Mouse (Mus musculus) olfactory bulb, adult 2 months (tissue): ENCODE measurements at regions not wholly inside any gene's neighbourhood (a gene's known extent, or its start where the extent isn't known, plus 50 kb on each side); places are given as distances from the start of the nearest gene placed in this dataset.
"Not testable (repeated sequence)": the region's sequence is repeated elsewhere in the genome, so short reads cannot be mapped to it uniquely, and the experiment has no call there.

Source experiments
- H3K27ac ChIP-seq: fragments of 200-500 bp; 2 replicates; pipeline ENCODE4 v1.5.1; 2012; ENCODE audit warnings: low read depth, low read length; ENCODE audit not compliant: insufficient read depth
- H3K4me1 ChIP-seq: fragments of 200-500 bp; 2 replicates; pipeline ENCODE4 v1.6.1; 2012; ENCODE audit warnings: low read length; ENCODE audit not compliant: control insufficient read depth, insufficient read depth
- H3K4me3 ChIP-seq: fragments of 200-500 bp; 2 replicates; pipeline ENCODE4 v1.5.1; 2012; ENCODE audit warnings: mild to moderate bottlenecking, low read depth, low read length, moderate library complexity; ENCODE audit not compliant: insufficient read depth
- CTCF ChIP-seq: fragments of 200-500 bp; IDR thresholded peaks from 2 replicates; pipeline ENCODE4 v1.5.1; 2012; ENCODE audit warnings: low read depth, mild to moderate bottlenecking, low read length, moderate library complexity; ENCODE audit not compliant: insufficient read depth
- POLR2A ChIP-seq: fragments of 200-500 bp; IDR thresholded peaks from 2 replicates; pipeline ENCODE4 v1.6.1; 2012; ENCODE audit warnings: mild to moderate bottlenecking, low read depth, low read length, moderate library complexity; ENCODE audit not compliant: insufficient read depth
- WGBS: fragments of 180-500 bp; shearing (Covaris S2); methylation state at CpG from one replicate; pipeline ENCODE4 v1.1.7; 2018; 5-methylcytosine and 5-hydroxymethylcytosine counted together

- Histone ChIP-seq H3K27ac (no peak overlapping the region), H3K4me3 (no peak overlapping the region), H3K4me1 (peaks cover 6% of the 10 kb centered on the region)
- TF ChIP-seq CTCF = no peak
- TF ChIP-seq POLR2A = no peak
- WGBS = 72% methylated on average over 8 of the region's 8 CpGs
Measured at GRCm38 (mm10) chr4:153861420-153861819, 95.6 kb upstream of the A430005L14Rik start.

DNA sequence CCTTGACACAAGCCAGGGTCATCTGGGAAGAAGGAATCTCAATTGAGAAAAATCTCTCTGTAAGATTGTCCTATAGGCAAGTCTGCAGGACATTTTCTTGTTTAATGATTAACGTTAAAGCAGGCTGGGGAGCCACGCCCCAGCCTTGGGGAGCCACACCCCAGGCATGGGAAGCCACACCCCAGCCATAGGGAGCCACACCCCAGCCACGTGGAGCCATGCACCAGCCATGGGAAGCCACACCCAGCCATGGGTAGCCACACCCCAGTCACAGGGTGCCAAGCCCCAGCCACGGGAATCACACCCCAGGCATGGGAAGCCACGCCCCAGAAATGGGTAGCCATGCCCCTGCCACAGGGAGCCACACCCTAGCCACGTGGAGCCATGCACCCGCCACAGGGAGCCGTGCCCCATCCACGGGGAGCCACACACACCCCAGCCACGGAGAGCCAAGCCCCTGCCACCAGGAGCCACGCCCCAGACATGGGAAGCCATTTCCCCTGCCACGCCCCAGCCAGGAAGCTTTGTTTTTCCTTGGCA is 94.8 kb upstream of the A430005L14Rik start:
- 77% methylated on average over 12 of the region's 12 CpGs for WGBS
- no peak for TF ChIP-seq POLR2A
- Histone ChIP-seq H3K4me1 (peaks cover 6% of the 10 kb centered on the region), H3K27ac (no peak overlapping the region), H3K4me3 (no peak overlapping the region)

DNA sequence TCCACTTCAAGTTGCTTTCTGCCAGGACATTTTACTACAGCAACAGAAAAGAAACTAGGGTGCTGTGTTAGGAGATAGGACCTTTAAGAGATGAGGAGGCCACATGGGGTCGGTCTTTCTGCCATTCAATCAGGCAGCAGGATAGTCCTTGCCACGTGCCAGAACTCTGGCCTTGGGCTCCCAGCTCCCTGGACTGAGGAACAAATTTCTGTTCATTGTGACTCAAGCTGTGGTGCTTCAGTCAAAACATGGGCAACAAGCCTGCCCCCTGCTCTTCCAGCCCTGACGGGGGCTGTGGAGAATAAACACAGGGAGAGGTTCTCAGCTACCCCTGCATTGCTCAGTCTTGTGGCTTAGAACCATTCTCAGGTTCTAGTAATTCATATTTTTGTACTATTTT is 84.7 kb upstream of the A430005L14Rik start:
- WGBS = 63% methylated on average over 3 of the region's 3 CpGs
- Histone ChIP-seq H3K4me1 (no peaks in the 10 kb centered on the region), H3K27ac (no peak overlapping the region), H3K4me3 (no peak overlapping the region)
- TF ChIP-seq CTCF (no peak), POLR2A (no peak)

DNA sequence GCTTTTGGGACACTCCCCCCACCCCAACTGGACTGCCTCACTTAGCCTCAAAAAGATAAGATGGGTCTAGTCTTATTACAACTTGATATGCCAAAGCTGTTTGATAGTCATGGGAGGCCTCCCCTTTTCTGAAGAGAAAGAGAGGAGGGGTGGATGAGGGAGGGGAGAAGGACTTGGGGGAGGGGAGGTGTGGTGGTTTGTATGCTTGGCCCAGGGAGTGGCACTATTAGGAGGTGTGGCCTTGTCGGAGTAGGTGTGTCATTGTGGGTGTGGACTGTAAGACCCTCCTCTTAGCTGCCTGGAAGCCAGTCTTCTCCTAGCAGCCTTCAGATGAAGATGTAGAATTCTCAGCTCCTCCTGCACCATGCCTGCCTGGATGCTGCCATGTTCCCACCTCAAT is 82.0 kb upstream of the A430005L14Rik start:
- not testable (repeated sequence) for H3K27ac ChIP-seq, H3K4me3 ChIP-seq, H3K4me1 ChIP-seq
- 95% methylated on average over 1 of the region's 1 CpGs for WGBS

- TF ChIP-seq POLR2A (no peak), CTCF (no peak)
- H3K4me3 ChIP-seq = no peak overlapping the region
- H3K4me1 ChIP-seq = no peaks in the 10 kb centered on the region
- 81% methylated on average over 7 of the region's 7 CpGs for WGBS
- no peak overlapping the region for H3K27ac ChIP-seq
Measured at GRCm38 (mm10) chr4:153876954-153877642, 79.9 kb upstream of the A430005L14Rik start.

- no peak overlapping the region for H3K4me3 ChIP-seq
- H3K4me1 ChIP-seq = no peaks in the 10 kb centered on the region
- WGBS = 42% methylated on average over 3 of the region's 3 CpGs
- H3K27ac ChIP-seq = no peak overlapping the region
- TF ChIP-seq POLR2A = no peak
- TF ChIP-seq CTCF = no peak
Measured at GRCm38 (mm10) chr4:153883057-153883456, 74.0 kb upstream of the A430005L14Rik start.

DNA sequence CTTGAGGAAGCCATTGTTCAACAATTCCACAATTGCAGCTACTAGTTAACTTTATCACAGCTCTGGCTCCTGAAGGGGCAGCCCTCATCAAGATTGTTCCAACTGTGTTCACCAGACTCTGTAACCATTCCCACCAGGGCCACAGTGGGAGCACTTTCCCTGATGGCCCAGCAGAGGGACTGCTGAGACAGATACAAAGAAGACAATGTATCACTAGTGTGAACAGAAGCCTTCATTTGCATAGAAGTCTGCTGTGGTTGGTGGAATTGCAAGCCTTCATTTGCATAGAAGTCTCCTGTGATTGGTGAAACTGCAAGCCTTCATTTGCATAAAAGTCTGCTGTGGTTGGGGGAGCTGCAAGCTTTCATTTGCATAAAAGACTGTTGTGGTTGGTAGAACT is 73.0 kb upstream of the A430005L14Rik start:
- Histone ChIP-seq H3K27ac (no peak overlapping the region), H3K4me3 (no peak overlapping the region), H3K4me1 (no peaks in the 10 kb centered on the region)
- no peak for TF ChIP-seq POLR2A
- no peak for TF ChIP-seq CTCF

- no peak overlapping the region for H3K4me3 ChIP-seq
- no peak overlapping the region for H3K27ac ChIP-seq
- TF ChIP-seq POLR2A (no peak), CTCF (no peak)
- H3K4me1 ChIP-seq = peaks cover 2% of the 10 kb centered on the region; the same call in 1 of the 2 replicates
- 40% methylated on average over 6 of the region's 6 CpGs for WGBS
Measured at GRCm38 (mm10) chr4:153885836-153886235, 71.2 kb upstream of the A430005L14Rik start.

GRCm38 (mm10) chr4:153890130-153890529 is 66.9 kb upstream of the A430005L14Rik start:
- peaks cover 2% of the 10 kb centered on the region; the same call in 1 of the 2 replicates for H3K4me1 ChIP-seq
- TF ChIP-seq POLR2A = no peak
- TF ChIP-seq CTCF = no peak
- no peak overlapping the region for H3K4me3 ChIP-seq
- 85% methylated on average over 9 of the region's 9 CpGs for WGBS
- H3K27ac ChIP-seq = no peak overlapping the region

DNA sequence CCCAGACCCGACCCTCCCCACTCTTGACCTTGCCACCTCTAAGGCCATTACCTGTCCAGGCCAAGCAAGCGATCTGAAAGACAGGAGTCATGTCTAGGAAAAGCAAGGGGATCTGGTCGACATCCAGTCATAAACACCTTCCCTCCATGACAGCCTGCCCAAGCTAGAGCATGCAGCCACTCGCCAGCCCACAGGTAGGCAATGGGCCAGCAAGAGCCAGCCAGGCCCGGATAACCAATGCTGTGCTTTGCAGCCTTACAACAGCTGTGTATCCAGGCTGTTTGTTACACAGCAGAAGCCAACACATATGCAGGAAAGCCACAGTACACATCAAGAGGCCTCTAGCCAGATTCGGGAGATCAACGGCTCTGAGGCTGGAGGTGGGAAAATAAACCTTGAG is 57.3 kb upstream of the A430005L14Rik start:
- WGBS = 83% methylated on average over 7 of the region's 7 CpGs

More for the DNA sequence above, 57.3 kb upstream of the A430005L14Rik start:
- H3K4me3 ChIP-seq = no peak overlapping the region
- no peaks in the 10 kb centered on the region for H3K4me1 ChIP-seq
- no peak for TF ChIP-seq CTCF
- no peak for TF ChIP-seq POLR2A
- H3K27ac ChIP-seq = no peak overlapping the region
